Mouse (Mus musculus) heart, postnatal 10 days (tissue): ENCODE data around the gene Rnasek. TPM values are rescaled to one million over a fixed set of nuclear protein-coding genes. Genes with fewer than 3 reads are reported as not detected.

Experiments used
- DNase-seq, 2 experiments: peaks; one replicate each; pipeline ENCODE4 v3.0.0; 2021
- intact Hi-C: fragments of 180-260 bp; cut with DNase I; formaldehyde crosslinking; loops from one replicate; pipeline ENCODE4 v1.15.1; 2025
- microRNA-seq, 2 experiments: library from miRNA; unstranded; fragments of <30 nt; microRNA quantifications; one replicate each; pipeline ENCODE4 v1.2.0; 2022
- total RNA-seq, 2 experiments: library from RNA; stranded (reverse); gene quantifications; 2 replicates each; pipeline ENCODE4 v1.2.3; 2021

The Rnasek gene
- total RNA-seq, 2 experiments from 2014 or later, result 96.4 to 102 TPM

DNA sequence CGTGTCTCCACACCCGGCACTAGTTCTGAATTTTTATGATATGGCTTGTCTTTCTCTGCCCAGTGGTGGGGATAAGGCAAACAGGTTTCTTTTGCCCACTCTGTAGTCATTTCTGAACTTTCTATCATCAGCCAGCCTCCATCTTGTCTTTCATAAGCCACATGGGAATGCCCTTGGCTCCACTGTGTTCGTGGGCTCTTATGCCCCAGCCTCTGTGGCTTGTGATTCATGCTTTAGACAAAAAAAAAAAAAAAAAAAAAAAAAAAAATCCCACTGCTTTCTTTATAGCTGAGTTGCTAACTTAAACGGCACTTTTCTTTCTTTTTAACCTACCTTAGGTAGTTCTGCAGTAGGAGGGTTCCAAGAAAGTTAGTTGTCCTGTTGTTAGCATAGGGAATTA, 47.5 kb downstream of the Rnasek start:
- intact Hi-C loops, result no loop called here
- DNase-seq, result no peak

GRCm38 (mm10) chr11:70191188-70191587, 48.5 kb downstream of the Rnasek start:
- intact Hi-C loops, result no loop called here
- DNase-seq, result no peak

DNA sequence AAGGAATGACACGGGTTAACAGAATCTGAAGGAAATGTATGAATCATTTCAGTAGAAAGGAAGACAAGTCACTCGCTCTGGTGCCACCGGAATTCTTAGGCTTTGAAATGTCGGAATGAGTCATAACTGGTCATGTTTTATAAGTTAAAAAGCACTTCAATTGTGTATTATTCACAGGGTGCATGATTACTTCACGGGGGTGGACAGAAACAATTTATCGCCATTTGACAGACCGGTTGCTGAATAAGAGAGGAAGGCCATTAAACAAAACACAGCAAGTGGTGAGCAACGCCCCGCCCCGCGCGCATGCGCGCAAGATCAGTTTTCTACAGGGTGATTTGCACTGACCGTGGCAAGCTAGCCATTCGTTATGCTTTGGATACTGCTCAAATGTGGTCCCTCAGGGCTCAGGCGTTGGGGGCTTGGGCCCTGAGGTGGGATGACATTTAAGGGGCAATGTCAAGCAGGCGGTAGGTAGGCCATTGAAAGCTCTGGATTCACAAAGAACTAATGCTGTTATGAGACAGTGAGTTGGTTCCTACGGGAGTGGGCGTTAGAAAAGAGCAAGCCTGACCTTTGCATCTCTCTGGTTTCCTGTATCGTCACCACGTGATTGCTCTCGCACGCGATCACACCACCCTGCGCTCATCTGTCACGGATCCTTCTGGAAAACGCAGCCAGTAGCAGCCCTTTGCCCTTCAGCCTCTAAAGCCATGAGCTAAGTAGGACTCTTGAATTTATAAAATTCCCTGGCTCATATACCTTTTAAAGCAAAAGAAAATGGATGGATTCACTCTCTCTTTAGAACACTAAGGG, 50.1 kb downstream of the Rnasek start:
- no peak for DNase-seq
- intact Hi-C loops, result no loop called here

Small RNAs within 50 kb of the gene (microRNA-seq; reads per million reads assigned to microRNA genes)
- gene Mir195a (2,109 to 5,046 reads per million in 2 experiments), gene Mir497 (0 reads per million in 2 experiments), gene Mir497b (0 reads per million in 2 experiments)

Other genes starting within 250 kb of the Rnasek start
- gene Gabarap, start 248.7 kb downstream of the Rnasek start, total RNA-seq, result 100 to 1,000 TPM; 275 to 295 TPM
- 10 to 100 TPM; 23.1 to 27.7 TPM for gene Phf23, start 244.1 kb downstream of the Rnasek start, total RNA-seq
- 10 to 100 TPM in 1 of 2 experiments, 1 to 10 TPM in 1; 8.6 to 11.8 TPM for gene Dvl2, start 239.2 kb downstream of the Rnasek start, total RNA-seq
- gene Acadvl, start 224.4 kb downstream of the Rnasek start, total RNA-seq, result 1,000 to 10,000 TPM; 1,260 to 1,282 TPM
- gene Dlg4, start 222.9 kb downstream of the Rnasek start, total RNA-seq, result 10 to 100 TPM; 11.5 to 12.0 TPM
- under 1 TPM in 1 of 2 experiments, not detected in 1; 0.22 TPM for gene Asgr1, start 185.8 kb downstream of the Rnasek start, total RNA-seq
- not detected for gene Asgr2, start 147.2 kb downstream of the Rnasek start, total RNA-seq
- 1 to 10 TPM in 1 of 2 experiments, under 1 TPM in 1; 0.69 to 1.0 TPM for gene Mgl2, start 109.5 kb downstream of the Rnasek start, total RNA-seq
- 1 to 10 TPM in 1 of 2 experiments, under 1 TPM in 1; 0.82 to 1.0 TPM for gene Clec10a, start 83.6 kb downstream of the Rnasek start, total RNA-seq
- gene Slc16a11, start 27.1 kb downstream of the Rnasek start, total RNA-seq, result under 1 TPM; 0.20 to 0.91 TPM
- gene Slc16a13, start 18.8 kb downstream of the Rnasek start, total RNA-seq, result 1 to 10 TPM; 5.2 to 6.8 TPM
- gene Bcl6b, start 10.0 kb downstream of the Rnasek start, total RNA-seq, result 10 to 100 TPM; 54.7 to 55.5 TPM
- gene 0610010K14Rik, start 1.9 kb downstream of the Rnasek start, total RNA-seq, result 10 to 100 TPM; 54.8 to 60.8 TPM
- 1 to 10 TPM; 3.3 to 3.4 TPM for gene Gm21988, start within 50 bp of the Rnasek start, total RNA-seq
- 1 to 10 TPM; 3.4 to 5.2 TPM for gene Alox12, start 15.5 kb upstream of the Rnasek start, total RNA-seq
- not detected for gene Alox12e, start 82.8 kb upstream of the Rnasek start, total RNA-seq
- gene Alox15, start 112.2 kb upstream of the Rnasek start, total RNA-seq, result 1 to 10 TPM in 1 of 2 experiments, under 1 TPM in 1; 0.34 to 3.2 TPM
- 10 to 100 TPM; 22.3 to 26.1 TPM for gene Pelp1, start 170.2 kb upstream of the Rnasek start, total RNA-seq
- 10 to 100 TPM; 13.0 to 15.1 TPM for gene Arrb2, start 192.8 kb upstream of the Rnasek start, total RNA-seq
- 10 to 100 TPM in 1 of 2 experiments, 1 to 10 TPM in 1; 8.2 to 13.4 TPM for gene Med11, start 212.1 kb upstream of the Rnasek start, total RNA-seq
- gene Zmynd15, start 219.6 kb upstream of the Rnasek start, total RNA-seq, result 1 to 10 TPM; 1.4 to 2.1 TPM
- gene Cxcl16, start 220.1 kb upstream of the Rnasek start, total RNA-seq, result 1 to 10 TPM; 7.2 to 7.7 TPM